Mouse (Mus musculus) megakaryocyte, embryonic 14.5 days (primary cell): ENCODE results near the gene Plxna1. TPM values are rescaled to one million over a fixed set of nuclear protein-coding genes. Genes with fewer than 3 reads are reported as not detected.
A peak's percentile ranks its signal among the peaks of the same experiment; 100 is the strongest.

Source experiments
- H3K27me3 ChIP-seq: replicated peaks from 2 replicates; pipeline ENCODE3; 2012; ENCODE audit warnings: inconsistent platforms
- H3K36me3 ChIP-seq: replicated peaks from 2 replicates; pipeline ENCODE3; 2012; ENCODE audit warnings: low read length, inconsistent platforms, mixed read lengths
- H3K4me1 ChIP-seq: 2 replicates; pipeline ENCODE4 v1.6.1; 2012; ENCODE audit warnings: inconsistent platforms
- H3K4me3 ChIP-seq: replicated peaks from 2 replicates; pipeline ENCODE3; 2012; ENCODE audit warnings: moderate library complexity, mild to moderate bottlenecking, inconsistent platforms
- H3K9me3 ChIP-seq: 2 replicates; pipeline ENCODE4 v1.6.1; 2012; ENCODE audit warnings: inconsistent platforms
- FLI1 ChIP-seq: IDR thresholded peaks from 2 replicates; pipeline ENCODE4 v1.6.1; 2012; ENCODE audit warnings: low read length, inconsistent platforms, mixed read lengths
- GATA1 ChIP-seq: IDR thresholded peaks from 3 replicates; pipeline ENCODE4 v1.6.1; 2012; ENCODE audit warnings: mixed read lengths, low read length, inconsistent platforms, borderline replicate concordance
- polyA plus RNA-seq: library from polyadenylated mRNA; stranded (reverse); fragments of >175 nt; gene quantifications from 2 replicates; pipeline ENCODE4 v1.2.3, GENCODE M21; 2012; ENCODE audit warnings: low replicate concordance; ENCODE audit not compliant: insufficient read depth

The Plxna1 gene
- 2.1 and 2.9 TPM in 2 replicates for polyA plus RNA-seq

DNA sequence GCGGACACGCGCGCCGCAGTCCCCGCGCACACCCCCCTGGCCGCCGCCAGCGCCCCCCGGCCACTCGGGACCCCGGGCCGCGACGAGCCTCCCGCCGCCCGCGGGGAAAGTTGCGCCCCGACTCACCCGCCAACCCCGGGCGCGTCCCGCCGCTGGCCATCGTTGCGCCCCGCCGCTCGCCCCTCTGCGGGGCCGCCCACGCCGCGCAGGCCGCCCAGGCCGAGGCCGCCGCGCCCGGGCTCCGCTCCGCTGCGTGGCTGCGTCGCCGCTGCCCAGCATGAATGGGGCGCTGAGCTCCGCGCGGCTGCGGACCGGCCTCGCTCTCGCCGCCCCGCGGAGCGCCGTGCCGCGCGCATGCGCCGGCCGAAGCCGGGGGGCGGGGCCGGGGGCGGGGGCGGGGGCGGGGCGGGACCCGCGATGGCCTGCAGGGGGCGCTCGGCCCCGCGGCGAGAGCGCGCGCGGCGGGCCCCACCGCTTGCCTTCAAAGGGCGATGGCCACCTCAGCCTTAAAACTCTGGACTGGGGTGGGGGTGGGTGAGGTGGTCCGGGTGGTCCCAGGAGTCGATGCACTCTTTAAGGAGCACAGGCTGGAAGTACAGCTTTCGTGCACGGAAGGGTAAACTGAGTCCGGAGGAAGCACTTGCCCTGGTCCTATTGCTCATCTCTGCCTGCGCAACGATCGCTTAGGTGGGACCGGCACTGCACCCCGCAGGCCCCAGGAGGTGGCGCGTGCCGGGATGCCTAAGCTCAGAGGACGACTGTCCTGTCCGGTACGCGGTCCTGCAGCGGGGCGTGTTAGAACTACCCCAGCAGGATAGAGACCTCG, at the start of gene Plxna1:
Gene Plxna1 (minus strand): TSS at position 340 of the 826 bp plus-strand sequence.
- Histone ChIP-seq H3K4me1 (peaks cover 46% of the 10 kb centered on the region), H3K36me3 (no peaks in the 10 kb centered on the region), H3K4me3 (peak within 1 kb of the TSS; percentile 92), H3K9me3 (peaks cover 5% of the 10 kb centered on the region; the same call in 1 of the 2 replicates), H3K27me3 (peaks cover 86% of the 10 kb centered on the region)
- TF ChIP-seq FLI1 (no peak), GATA1 (no peak)

DNA sequence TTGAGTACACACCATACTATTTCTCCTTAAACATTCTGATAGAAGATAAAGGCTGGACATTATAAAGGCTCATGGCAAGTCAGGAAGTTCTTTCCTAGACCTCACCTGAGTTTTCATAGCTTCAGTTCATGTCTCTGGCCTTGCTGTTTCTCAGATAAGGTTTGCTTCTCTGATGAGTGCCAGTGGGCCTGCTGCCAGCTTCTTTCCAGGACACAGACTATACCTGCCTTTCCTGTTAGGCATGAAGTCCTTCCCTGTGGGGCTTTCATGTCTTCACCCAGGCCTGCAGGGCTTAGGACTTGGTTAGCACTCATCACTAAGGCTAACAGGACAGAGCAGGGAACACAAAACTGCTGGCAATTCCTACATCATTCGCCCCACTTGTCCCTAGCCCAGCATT, 46.6 kb upstream of the Plxna1 start:
- Histone ChIP-seq H3K9me3 (no peaks in the 10 kb centered on the region), H3K36me3 (peaks cover 2% of the 10 kb centered on the region), H3K4me3 (no peak overlapping the region), H3K27me3 (peaks cover 67% of the 10 kb centered on the region), H3K4me1 (peaks cover 33% of the 10 kb centered on the region)
- TF ChIP-seq FLI1 = no peak
- no peak for TF ChIP-seq GATA1

GRCm38 (mm10) chr6:89408259-89408658, 45.8 kb upstream of the Plxna1 start:
- H3K4me1 ChIP-seq = peaks cover 25% of the 10 kb centered on the region
- H3K36me3 ChIP-seq = peaks cover 2% of the 10 kb centered on the region
- H3K27me3 ChIP-seq = peaks cover 71% of the 10 kb centered on the region
- no peak for TF ChIP-seq FLI1
- TF ChIP-seq GATA1 = no peak
- no peak overlapping the region for H3K4me3 ChIP-seq
- no peaks in the 10 kb centered on the region for H3K9me3 ChIP-seq

GRCm38 (mm10) chr6:89407247-89407889, 44.9 kb upstream of the Plxna1 start:
- Histone ChIP-seq H3K9me3 (no peaks in the 10 kb centered on the region), H3K36me3 (peaks cover 2% of the 10 kb centered on the region), H3K27me3 (peaks cover 74% of the 10 kb centered on the region), H3K4me1 (peaks cover 16% of the 10 kb centered on the region), H3K4me3 (no peak overlapping the region)
- no peak for TF ChIP-seq GATA1
- TF ChIP-seq FLI1 = no peak

DNA sequence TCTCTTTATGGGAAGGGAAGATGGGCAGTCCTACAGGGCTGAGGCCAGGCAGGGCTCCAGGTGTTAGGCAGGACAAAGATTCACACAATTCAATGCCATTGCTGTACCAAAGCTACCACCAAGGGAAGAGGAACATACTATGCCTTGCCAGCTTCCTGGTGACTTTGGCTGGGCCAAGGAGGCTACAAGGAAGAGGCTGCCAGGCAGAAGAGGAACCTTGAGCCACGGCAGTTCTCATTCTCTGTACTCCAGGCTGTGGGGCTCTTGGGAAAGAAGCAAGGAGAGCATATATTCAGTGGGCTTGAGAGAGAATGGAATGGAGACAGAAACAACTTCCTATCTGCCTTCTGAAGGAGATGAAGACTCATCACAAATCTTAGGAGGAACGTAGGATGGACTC, 42.5 kb upstream of the Plxna1 start:
- no peak for TF ChIP-seq FLI1
- no peak for TF ChIP-seq GATA1
- H3K36me3 ChIP-seq = peaks cover 2% of the 10 kb centered on the region
- H3K4me3 ChIP-seq = no peak overlapping the region
- no peaks in the 10 kb centered on the region for H3K9me3 ChIP-seq
- peaks cover 13% of the 10 kb centered on the region for H3K4me1 ChIP-seq
- peaks cover 75% of the 10 kb centered on the region for H3K27me3 ChIP-seq

- peaks cover 13% of the 10 kb centered on the region for H3K4me1 ChIP-seq
These were observed 41.1 kb upstream of the Plxna1 start for GRCm38 (mm10) chr6:89403257-89404225.

DNA sequence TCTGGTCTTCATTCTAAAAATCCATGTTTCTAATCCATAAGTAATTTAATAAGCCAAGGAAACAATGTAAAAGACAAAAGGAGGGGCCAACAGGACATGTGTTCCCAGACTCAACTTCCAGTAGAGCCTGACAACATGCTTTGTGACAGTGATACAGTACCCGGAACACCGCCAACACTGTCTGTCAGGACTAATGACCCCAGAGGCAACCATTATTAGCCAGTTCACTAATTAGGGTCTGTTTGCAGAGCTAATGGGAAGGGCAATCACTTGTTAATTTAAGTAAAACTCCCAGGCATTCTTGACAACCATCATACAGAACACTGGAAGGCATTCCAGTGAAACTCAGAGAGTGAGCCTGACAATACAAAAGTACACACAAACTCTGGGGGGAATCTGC, 40.0 kb upstream of the Plxna1 start:
- Histone ChIP-seq H3K4me1 (peaks cover 9% of the 10 kb centered on the region), H3K27me3 (peaks cover 62% of the 10 kb centered on the region), H3K36me3 (peaks cover 2% of the 10 kb centered on the region), H3K4me3 (no peak overlapping the region), H3K9me3 (no peaks in the 10 kb centered on the region)
- TF ChIP-seq GATA1 (no peak), FLI1 (no peak)

More at GRCm38 (mm10) chr6:89403257-89404225, 41.1 kb upstream of the Plxna1 start:
- Histone ChIP-seq H3K27me3 (peaks cover 69% of the 10 kb centered on the region), H3K4me3 (no peak overlapping the region), H3K9me3 (no peaks in the 10 kb centered on the region), H3K36me3 (peaks cover 2% of the 10 kb centered on the region)
- TF ChIP-seq FLI1 (no peak), GATA1 (no peak)

DNA sequence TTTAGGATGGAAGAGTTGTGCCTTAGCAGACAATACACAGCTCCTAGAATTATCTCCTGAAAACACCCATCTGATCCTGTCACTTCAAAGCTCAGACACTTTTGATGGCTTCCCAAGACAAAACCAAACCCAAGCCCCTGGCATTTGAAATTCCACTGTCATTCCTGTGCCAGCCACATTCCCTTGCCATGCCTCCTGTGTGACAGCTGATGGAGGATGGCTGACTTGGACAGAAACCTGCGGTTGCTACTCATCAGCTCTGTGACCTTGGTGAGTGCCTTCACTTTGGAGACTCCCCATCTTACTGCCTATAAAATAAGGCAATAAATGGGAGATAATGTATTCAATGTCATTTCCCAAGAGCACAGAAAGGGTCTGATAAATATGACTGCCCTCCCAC, 37.1 kb upstream of the Plxna1 start:
- Histone ChIP-seq H3K4me1 (peaks cover 9% of the 10 kb centered on the region), H3K27me3 (peaks cover 57% of the 10 kb centered on the region), H3K36me3 (no peaks in the 10 kb centered on the region), H3K4me3 (no peak overlapping the region), H3K9me3 (no peaks in the 10 kb centered on the region)
- TF ChIP-seq GATA1 (no peak), FLI1 (no peak)

DNA sequence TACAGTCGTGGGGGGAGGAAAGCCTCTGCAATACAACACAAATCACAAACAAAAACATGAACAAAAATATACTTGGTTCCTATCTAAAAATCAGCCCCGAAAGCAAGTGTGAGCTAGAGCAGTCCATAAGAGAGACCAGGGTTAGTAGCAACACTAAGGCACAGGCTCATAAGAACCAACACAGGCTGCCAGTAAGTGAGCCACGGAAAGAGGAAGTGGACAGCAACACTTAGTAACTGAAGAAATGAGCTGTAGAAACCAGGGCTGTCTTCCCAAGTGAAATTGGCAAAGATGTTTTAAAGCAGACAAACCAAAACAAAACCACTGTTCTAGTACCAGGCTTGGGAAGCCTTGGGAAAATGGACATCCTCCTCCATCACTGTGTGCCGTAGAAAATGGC, 35.5 kb upstream of the Plxna1 start:
- TF ChIP-seq FLI1 (no peak), GATA1 (no peak)
- no peaks in the 10 kb centered on the region for H3K9me3 ChIP-seq
- H3K4me1 ChIP-seq = peaks cover 18% of the 10 kb centered on the region
- no peaks in the 10 kb centered on the region for H3K36me3 ChIP-seq
- H3K27me3 ChIP-seq = peaks cover 62% of the 10 kb centered on the region
- no peak overlapping the region for H3K4me3 ChIP-seq
